Mouse (Mus musculus): ENCODE measurements around the gene Kazald1. TPM values are rescaled to one million over a fixed set of nuclear protein-coding genes. Genes with fewer than 3 reads are reported as not detected.

Kazald1 gene
- polyA plus RNA-seq (2014; fragmentation: Nextera tagmentation; extraction: Ambion mirVana): 1.4 and 2.2 TPM in 2 replicates

GRCm38 (mm10) chr19:45074580-45075322 is at the start of gene Kazald1:
Gene Kazald1 (plus strand): TSS chr19:45075241.
- Histone ChIP-seq H3K27ac (replicated peaks; ENCODE audit: low read depth, low read length) (peak within 1 kb of the TSS; percentile 49), H3K9ac (ENCODE audit: low read length) (peak within 1 kb of the TSS; percentile 62), H3K9me3 (ENCODE audit: control insufficient read depth, low read length) (no peaks in the 10 kb centered on the region), H3K4me3 (ENCODE audit: low read depth, low read length) (peak within 1 kb of the TSS; percentile 55), H3K36me3 (ENCODE audit: control insufficient read depth, insufficient read depth, low read length) (no peaks in the 10 kb centered on the region), H3K4me2 (ENCODE audit: low read depth, severe bottlenecking) (peak within 1 kb of the TSS; percentile 76), H3K27me3 (ENCODE audit: control insufficient read depth, insufficient read depth, low read length) (peaks cover 47% of the 10 kb centered on the region), H3K4me1 (ENCODE audit: control insufficient read depth, insufficient read depth, low read length) (peaks cover 15% of the 10 kb centered on the region)
- DNase-seq (ENCODE audit: low spot score) (peak; percentile 95), ATAC-seq (ENCODE audit: insufficient number of reproducible peaks, low FRiP score, low TSS enrichment, low read depth) (peak; percentile 78)
- under 1% methylated on average over 45 of the region's 45 CpGs for WGBS

DNA sequence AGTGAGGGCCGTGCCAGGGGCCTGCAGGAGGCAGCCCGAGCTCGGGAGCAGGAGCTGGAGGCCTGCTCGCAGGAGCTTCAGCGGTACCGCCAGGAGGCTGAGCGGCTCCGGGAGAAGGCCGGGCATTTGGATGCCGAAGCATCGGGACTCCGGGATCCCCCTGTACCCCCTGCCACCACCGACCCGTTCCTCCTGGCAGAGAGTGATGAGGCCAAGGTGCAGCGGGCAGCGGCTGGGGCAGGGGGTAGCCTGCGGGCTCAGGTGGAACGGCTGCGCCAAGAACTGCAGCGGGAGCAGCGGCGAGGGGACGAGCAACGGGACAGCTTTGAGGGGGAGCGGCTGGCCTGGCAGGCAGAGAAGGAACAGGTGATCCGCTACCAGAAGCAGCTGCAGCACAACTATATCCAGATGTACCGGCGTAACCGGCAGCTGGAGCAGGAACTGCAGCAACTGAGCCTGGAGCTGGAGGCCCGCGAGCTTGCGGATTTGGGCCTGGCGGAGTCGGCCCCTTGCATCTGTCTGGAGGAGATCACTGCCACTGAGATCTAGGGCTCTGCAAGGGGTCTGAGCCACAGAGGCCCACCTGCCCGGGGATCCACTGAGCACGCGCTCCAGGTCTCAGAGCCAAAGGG is 49.0 kb upstream of the Kazald1 start:
- peak; percentile 55 for DNase-seq (ENCODE audit: low spot score)
- H3K9ac ChIP-seq (ENCODE audit: low read length): no peak overlapping the region; the same call in 1 of the 2 replicates
- H3K4me1 ChIP-seq (ENCODE audit: control insufficient read depth, insufficient read depth, low read length): 0 out of 2 replicates have a peak, but pooled peaks cover 3% of the 10 kb centered on the region
- no peaks in the 10 kb centered on the region for H3K9me3 ChIP-seq (ENCODE audit: control insufficient read depth, low read length)
- 82% methylated on average over 37 of the region's 37 CpGs for WGBS
- H3K27ac ChIP-seq (replicated peaks; ENCODE audit: low read depth, low read length): no peak overlapping the region
- peaks cover 31% of the 10 kb centered on the region for H3K36me3 ChIP-seq (ENCODE audit: control insufficient read depth, insufficient read depth, low read length)
- no peaks in the 10 kb centered on the region for H3K27me3 ChIP-seq (ENCODE audit: control insufficient read depth, insufficient read depth, low read length)
- ATAC-seq (ENCODE audit: insufficient number of reproducible peaks, low FRiP score, low TSS enrichment, low read depth): no peak
- no peak overlapping the region for H3K4me2 ChIP-seq (ENCODE audit: low read depth, severe bottlenecking)
- no peak overlapping the region for H3K4me3 ChIP-seq (ENCODE audit: low read depth, low read length)

- WGBS: 78% methylated on average over 6 of the region's 6 CpGs
- Histone ChIP-seq H3K4me2 (ENCODE audit: low read depth, severe bottlenecking) (no peak overlapping the region), H3K36me3 (ENCODE audit: control insufficient read depth, insufficient read depth, low read length) (peaks cover 31% of the 10 kb centered on the region), H3K27me3 (ENCODE audit: control insufficient read depth, insufficient read depth, low read length) (no peaks in the 10 kb centered on the region), H3K4me3 (ENCODE audit: low read depth, low read length) (no peak overlapping the region), H3K9ac (ENCODE audit: low read length) (no peak overlapping the region), H3K27ac (replicated peaks; ENCODE audit: low read depth, low read length) (no peak overlapping the region), H3K4me1 (ENCODE audit: control insufficient read depth, insufficient read depth, low read length) (0 out of 2 replicates have a peak, but pooled peaks cover 3% of the 10 kb centered on the region), H3K9me3 (ENCODE audit: control insufficient read depth, low read length) (no peaks in the 10 kb centered on the region)
- no peak for DNase-seq (ENCODE audit: low spot score)
- ATAC-seq (ENCODE audit: insufficient number of reproducible peaks, low FRiP score, low TSS enrichment, low read depth): no peak
Observed at GRCm38 (mm10) chr19:45026958-45027670, 47.9 kb upstream of the Kazald1 start.

GRCm38 (mm10) chr19:45027848-45028247 is 47.2 kb upstream of the Kazald1 start:
- DNase-seq (ENCODE audit: low spot score): no peak
- ATAC-seq (ENCODE audit: insufficient number of reproducible peaks, low FRiP score, low TSS enrichment, low read depth): no peak
- H3K4me1 ChIP-seq (ENCODE audit: control insufficient read depth, insufficient read depth, low read length): 0 out of 2 replicates have a peak, but pooled peaks cover 3% of the 10 kb centered on the region
- H3K36me3 ChIP-seq (ENCODE audit: control insufficient read depth, insufficient read depth, low read length): peaks cover 28% of the 10 kb centered on the region
- H3K27me3 ChIP-seq (ENCODE audit: control insufficient read depth, insufficient read depth, low read length): no peaks in the 10 kb centered on the region
- H3K4me2 ChIP-seq (ENCODE audit: low read depth, severe bottlenecking): no peak overlapping the region
- no peak overlapping the region for H3K9ac ChIP-seq (ENCODE audit: low read length)
- no peak overlapping the region for H3K27ac ChIP-seq (replicated peaks; ENCODE audit: low read depth, low read length)
- WGBS: 94% methylated on average over 6 of the region's 6 CpGs
- no peak overlapping the region for H3K4me3 ChIP-seq (ENCODE audit: low read depth, low read length)
- no peaks in the 10 kb centered on the region for H3K9me3 ChIP-seq (ENCODE audit: control insufficient read depth, low read length)

GRCm38 (mm10) chr19:45028746-45029145 is 46.3 kb upstream of the Kazald1 start:
- 59% methylated on average over 19 of the region's 19 CpGs for WGBS
- no peak overlapping the region for H3K27ac ChIP-seq (replicated peaks; ENCODE audit: low read depth, low read length)
- DNase-seq (ENCODE audit: low spot score): no peak

GRCm38 (mm10) chr19:45029571-45029970 is 45.5 kb upstream of the Kazald1 start:
- Histone ChIP-seq H3K4me3 (ENCODE audit: low read depth, low read length) (no peak overlapping the region), H3K9me3 (ENCODE audit: control insufficient read depth, low read length) (no peaks in the 10 kb centered on the region), H3K27ac (replicated peaks; ENCODE audit: low read depth, low read length) (no peak overlapping the region), H3K4me1 (ENCODE audit: control insufficient read depth, insufficient read depth, low read length) (0 out of 2 replicates have a peak, but pooled peaks cover 3% of the 10 kb centered on the region), H3K4me2 (ENCODE audit: low read depth, severe bottlenecking) (no peak overlapping the region), H3K36me3 (ENCODE audit: control insufficient read depth, insufficient read depth, low read length) (peaks cover 17% of the 10 kb centered on the region), H3K9ac (ENCODE audit: low read length) (no peak overlapping the region), H3K27me3 (ENCODE audit: control insufficient read depth, insufficient read depth, low read length) (no peaks in the 10 kb centered on the region)
- WGBS: 56% methylated on average over 9 of the region's 9 CpGs
- DNase-seq (ENCODE audit: low spot score): no peak
- no peak for ATAC-seq (ENCODE audit: insufficient number of reproducible peaks, low FRiP score, low TSS enrichment, low read depth)

More at GRCm38 (mm10) chr19:45028746-45029145, 46.3 kb upstream of the Kazald1 start:
- ATAC-seq (ENCODE audit: insufficient number of reproducible peaks, low FRiP score, low TSS enrichment, low read depth): no peak
- H3K36me3 ChIP-seq (ENCODE audit: control insufficient read depth, insufficient read depth, low read length): peaks cover 23% of the 10 kb centered on the region
- 0 out of 2 replicates have a peak, but pooled peaks cover 3% of the 10 kb centered on the region for H3K4me1 ChIP-seq (ENCODE audit: control insufficient read depth, insufficient read depth, low read length)
- H3K4me2 ChIP-seq (ENCODE audit: low read depth, severe bottlenecking): no peak overlapping the region
- H3K9me3 ChIP-seq (ENCODE audit: control insufficient read depth, low read length): no peaks in the 10 kb centered on the region
- no peak overlapping the region for H3K9ac ChIP-seq (ENCODE audit: low read length)
- H3K27me3 ChIP-seq (ENCODE audit: control insufficient read depth, insufficient read depth, low read length): no peaks in the 10 kb centered on the region
- H3K4me3 ChIP-seq (ENCODE audit: low read depth, low read length): no peak overlapping the region

DNA sequence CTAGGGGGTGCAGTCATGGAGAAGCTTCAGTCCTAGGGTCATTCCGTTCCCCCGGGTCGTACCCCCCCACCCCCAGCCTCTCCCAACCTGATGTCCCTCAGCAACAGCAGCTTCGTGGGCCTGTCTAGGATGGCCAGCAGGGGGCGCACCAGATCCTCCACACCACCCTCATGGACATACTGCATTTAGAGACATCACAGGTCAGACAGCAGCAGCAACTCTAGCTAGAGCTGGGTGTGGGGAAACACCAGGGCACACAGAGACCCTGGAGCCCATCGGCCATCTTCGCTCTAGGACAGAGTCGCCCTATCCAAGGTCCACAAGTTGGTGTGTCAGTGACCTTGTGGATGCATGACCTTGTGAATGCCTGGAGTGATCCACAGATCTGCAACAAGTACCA is 44.9 kb upstream of the Kazald1 start:
- no peak overlapping the region for H3K27ac ChIP-seq (replicated peaks; ENCODE audit: low read depth, low read length)
- H3K4me2 ChIP-seq (ENCODE audit: low read depth, severe bottlenecking): no peak overlapping the region
- ATAC-seq (ENCODE audit: insufficient number of reproducible peaks, low FRiP score, low TSS enrichment, low read depth) (no peak), DNase-seq (ENCODE audit: low spot score) (peak; percentile 78)
- H3K4me3 ChIP-seq (ENCODE audit: low read depth, low read length): no peak overlapping the region
- WGBS: 26% methylated on average over 8 of the region's 8 CpGs
- H3K4me1 ChIP-seq (ENCODE audit: control insufficient read depth, insufficient read depth, low read length): 0 out of 2 replicates have a peak, but pooled peaks cover 3% of the 10 kb centered on the region
- peaks cover 15% of the 10 kb centered on the region for H3K36me3 ChIP-seq (ENCODE audit: control insufficient read depth, insufficient read depth, low read length)
- no peak overlapping the region for H3K9ac ChIP-seq (ENCODE audit: low read length)
- H3K9me3 ChIP-seq (ENCODE audit: control insufficient read depth, low read length): no peaks in the 10 kb centered on the region
- H3K27me3 ChIP-seq (ENCODE audit: control insufficient read depth, insufficient read depth, low read length): no peaks in the 10 kb centered on the region

All from limb, embryonic 11.5 days (tissue).